Mouse (Mus musculus): Measurements from ENCODE around the gene BC048671.

DNA sequence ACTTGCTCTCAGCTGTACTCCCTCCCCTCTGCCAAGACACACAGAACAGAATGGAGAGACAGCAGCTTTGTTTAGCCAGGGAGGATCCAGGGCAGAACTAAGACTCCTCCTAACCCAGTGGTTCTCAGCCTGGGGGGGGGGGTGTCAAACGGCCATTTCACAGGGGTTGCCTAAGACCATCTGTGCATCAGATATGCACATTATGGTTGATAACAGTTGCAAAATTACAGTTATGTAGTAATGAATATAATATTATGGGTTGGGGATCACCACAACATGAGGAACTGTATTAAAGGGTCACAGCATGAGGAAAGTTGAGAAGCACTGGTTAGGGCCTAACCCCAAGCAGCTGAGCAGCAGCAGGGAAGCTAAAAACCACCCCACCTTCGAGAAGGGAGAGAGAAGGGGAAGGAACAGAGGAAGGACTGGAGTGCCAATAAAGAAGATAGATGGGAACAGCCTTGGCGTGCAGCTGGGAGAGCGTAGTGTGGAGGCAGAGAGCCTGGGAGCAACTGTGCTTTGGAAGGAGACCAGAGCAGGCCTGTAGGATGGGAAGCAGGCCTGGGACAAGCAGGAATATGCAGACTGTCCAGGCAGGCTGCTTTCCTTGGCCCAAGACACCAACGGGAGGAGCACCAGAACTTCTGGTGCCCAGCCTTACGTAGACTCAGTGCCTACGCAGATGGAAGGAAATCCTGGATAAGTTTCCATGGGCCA is 18.6 kb downstream of the BC048671 start:
- no peak for TF ChIP-seq CTCF (conservative IDR thresholded peaks at IDR 0.05; ENCODE audit: low read length)
- no peak for TF ChIP-seq NANOG (IDR thresholded peaks at IDR 0.05; ENCODE audit: borderline replicate concordance, low read length)
- no peak for TF ChIP-seq POU5F1 (IDR thresholded peaks at IDR 0.05; ENCODE audit: borderline replicate concordance, low read length)
